Mouse (Mus musculus) layer of hippocampus, adult 9-10 months (tissue): ENCODE measurements around the gene Abr.

ENCODE experiments used
- DNase-seq: peaks from one replicate; pipeline ENCODE4 v3.0.0; 2022; ENCODE audit warnings: low spot score

The Abr gene

DNA sequence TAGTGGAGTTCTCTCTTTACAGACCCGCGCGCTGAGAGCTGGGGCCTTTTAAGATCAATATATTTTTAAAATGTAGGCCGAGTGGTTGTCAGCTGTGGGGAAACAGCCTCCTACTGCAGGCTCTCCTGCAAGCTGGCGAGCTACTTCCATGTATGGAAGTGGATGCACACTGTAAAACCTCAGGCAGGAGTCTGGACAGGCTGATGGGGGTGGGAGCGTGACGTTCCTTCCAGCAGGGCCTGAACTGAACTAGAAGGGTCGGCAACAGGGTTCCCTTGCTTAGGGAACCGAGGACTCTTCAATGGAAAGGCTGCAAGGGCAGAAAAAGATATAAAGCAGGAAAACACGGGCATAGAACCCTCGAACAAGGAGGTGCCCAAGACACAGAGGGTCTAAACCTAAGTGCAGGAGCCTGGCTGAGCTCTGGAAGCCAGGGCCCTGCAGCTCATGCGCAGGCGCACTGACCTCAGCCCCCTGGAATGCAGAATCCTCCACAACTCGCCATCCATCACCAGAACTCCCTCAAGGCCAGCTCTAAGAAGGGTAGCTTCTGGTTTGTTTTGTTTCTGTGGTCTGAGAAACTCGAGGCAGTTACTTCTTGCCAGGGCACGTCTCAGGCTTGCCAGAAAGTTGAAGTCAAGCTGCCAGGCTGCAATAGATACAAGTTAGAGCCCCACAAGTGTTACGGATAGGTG, 247.5 kb downstream of the Abr start:
- DNase-seq = no peak

DNA sequence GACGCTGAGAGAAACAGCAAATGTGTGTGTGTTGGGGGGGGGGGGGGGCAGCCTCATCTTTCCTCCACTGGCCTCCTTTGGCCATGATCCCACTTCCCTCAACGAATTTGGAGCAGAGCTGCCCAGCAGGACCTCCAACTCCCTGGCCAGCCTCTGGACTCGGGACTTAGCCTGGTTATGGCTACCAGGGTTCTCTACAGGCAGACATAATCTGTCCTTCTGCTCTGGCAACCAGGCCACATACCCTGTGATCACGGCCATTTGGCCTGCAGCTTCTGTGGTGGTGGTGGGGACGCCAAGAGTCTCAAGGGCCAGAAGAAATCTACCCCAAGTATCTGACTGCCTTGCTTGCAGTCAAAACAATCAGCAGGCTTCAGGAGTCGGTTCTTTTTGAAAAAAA, 249.6 kb downstream of the Abr start:
- no peak for DNase-seq

DNA sequence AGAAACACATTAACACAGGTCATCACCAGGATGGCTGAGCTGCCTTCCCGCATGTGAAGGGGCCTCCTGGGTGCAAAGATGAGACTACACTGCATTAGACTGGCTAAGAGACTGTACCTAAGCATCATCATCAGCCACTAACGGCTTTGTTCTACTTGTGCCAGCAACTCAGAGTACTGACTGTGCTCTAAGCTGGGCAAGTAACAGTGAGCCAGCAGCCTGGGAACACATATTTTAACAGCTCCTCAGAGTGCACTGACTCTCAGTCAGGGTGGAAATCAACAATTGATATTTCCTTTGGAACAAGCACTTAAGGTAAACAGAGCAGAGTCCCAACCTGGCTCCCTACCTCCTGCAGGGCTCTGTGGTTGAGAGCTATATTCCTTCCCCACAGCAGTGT, 250.0 kb downstream of the Abr start:
- DNase-seq = no peak

DNA sequence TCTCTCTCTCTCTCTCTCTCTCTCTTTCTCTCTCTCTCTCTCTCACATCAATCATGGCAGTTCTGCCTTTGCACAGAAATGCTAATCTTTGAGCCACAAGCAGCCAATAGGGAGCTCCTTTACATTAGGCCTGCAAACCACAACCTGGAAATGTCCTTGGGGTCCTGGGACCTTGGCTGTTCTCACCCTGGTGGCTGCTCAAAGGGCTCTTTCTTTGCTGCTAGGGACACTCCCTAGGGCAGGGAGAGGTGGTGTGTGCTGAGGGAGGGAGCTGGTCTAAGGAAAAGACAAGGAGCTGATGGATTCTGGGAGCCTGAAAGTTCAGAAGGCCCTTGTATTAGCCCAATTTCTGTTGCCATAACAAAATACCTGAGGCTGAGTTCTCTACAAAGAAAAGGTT, 251.6 kb downstream of the Abr start:
- DNase-seq = no peak
